ENCODE assay signal across 8 mouse cellular contexts in the genomic region with DNA sequence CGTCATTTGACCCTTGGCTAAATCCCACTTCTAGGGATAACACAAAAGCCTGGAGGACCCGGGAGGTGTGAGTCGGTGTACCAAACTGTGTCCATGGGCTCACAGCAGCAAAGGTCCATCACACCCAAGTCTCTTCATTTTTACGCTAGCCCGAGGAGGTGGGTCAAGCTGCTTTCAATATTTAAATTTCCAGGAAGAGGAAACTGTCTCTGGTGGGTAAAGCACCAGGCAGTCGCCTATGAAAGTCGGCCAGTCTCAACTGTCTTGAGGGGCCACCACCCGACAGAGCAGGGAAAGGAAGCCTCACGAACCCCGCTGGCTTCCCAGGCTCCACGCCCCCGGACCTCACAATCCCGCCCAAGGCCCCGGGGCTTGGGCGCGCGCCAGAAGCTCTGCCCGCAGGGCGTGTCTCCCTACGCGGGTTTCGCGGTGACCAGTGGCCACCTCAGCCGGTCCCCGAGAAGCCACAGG. TPM values are rescaled to one million over a fixed set of nuclear protein-coding genes. Genes with fewer than 3 reads are reported as not detected.
DNase-seq lines count a peak whose midpoint lies in the region; ATAC-seq lines count a peak whose summit lies in the region.

No protein-coding gene starts in this region.

- under 1% methylated on average over 25 of the region's 25 CpGs for WGBS in heart, embryonic 12.5 days
- 1% methylated on average over 25 of the region's 25 CpGs for WGBS in limb, embryonic 12.5 days
- WGBS in midbrain, embryonic 15.5 days = under 1% methylated on average over 25 of the region's 25 CpGs

- H3K27me3 ChIP-seq in heart, embryonic 12.5 days (replicated peaks) = no peaks in the 10 kb centered on the region
- no peaks in the 10 kb centered on the region for H3K27me3 ChIP-seq in limb, embryonic 12.5 days
- H3K27me3 ChIP-seq in midbrain, embryonic 15.5 days (replicated peaks) = no peaks in the 10 kb centered on the region

- peak; percentile 78 for DNase-seq in adrenal gland, postnatal 14 days
- DNase-seq in adrenal gland, adult 2 months = no peak
- DNase-seq in urinary bladder, postnatal 10 days (ENCODE audit: low spot score) = peak; percentile 23
- DNase-seq in urinary bladder, postnatal 25 days (ENCODE audit: low spot score) = no peak
- no peak for DNase-seq in layer of hippocampus, postnatal 25 days (ENCODE audit: extremely low spot score in 1 of 2, low spot score in 1 of 2)

- peaks cover 29% of the 10 kb centered on the region for H3K36me3 ChIP-seq in heart, embryonic 12.5 days
- peaks cover 32% of the 10 kb centered on the region for H3K36me3 ChIP-seq in limb, embryonic 12.5 days
- peaks cover 8% of the 10 kb centered on the region; the same call in 1 of the 2 replicates for H3K36me3 ChIP-seq in midbrain, embryonic 15.5 days (replicated peaks)

- peak overlapping the region; percentile 89 for H3K4me2 ChIP-seq in heart, embryonic 12.5 days
- H3K4me2 ChIP-seq in limb, embryonic 12.5 days = peak overlapping the region; percentile 83
- H3K4me2 ChIP-seq in midbrain, embryonic 15.5 days = peak overlapping the region; percentile 63

- H3K4me3 ChIP-seq in heart, embryonic 12.5 days = peak overlapping the region; percentile 98
- H3K4me3 ChIP-seq in limb, embryonic 12.5 days (replicated peaks) = peak overlapping the region; percentile 98
- H3K4me3 ChIP-seq in midbrain, embryonic 15.5 days = peak overlapping the region; percentile 91

- H3K27ac ChIP-seq in heart, embryonic 12.5 days (ENCODE audit: poor library complexity, severe bottlenecking) = peak overlapping the region; percentile 87
- H3K27ac ChIP-seq in limb, embryonic 12.5 days = peak overlapping the region; percentile 91
- peak overlapping the region; percentile 84 for H3K27ac ChIP-seq in midbrain, embryonic 15.5 days

- peak overlapping the region; percentile 90 for H3K9ac ChIP-seq in heart, embryonic 12.5 days
- H3K9ac ChIP-seq in limb, embryonic 12.5 days (replicated peaks) = peak overlapping the region; percentile 92
- peak overlapping the region; percentile 87 for H3K9ac ChIP-seq in midbrain, embryonic 15.5 days

- H3K4me1 ChIP-seq in heart, embryonic 12.5 days (replicated peaks) = peaks cover 5% of the 10 kb centered on the region
- peaks cover 19% of the 10 kb centered on the region for H3K4me1 ChIP-seq in limb, embryonic 12.5 days (replicated peaks)
- peaks cover 21% of the 10 kb centered on the region for H3K4me1 ChIP-seq in midbrain, embryonic 15.5 days

- 0 out of 2 replicates have a peak, but pooled peaks cover 4% of the 10 kb centered on the region for H3K9me3 ChIP-seq in heart, embryonic 12.5 days (replicated peaks)
- H3K9me3 ChIP-seq in limb, embryonic 12.5 days = no peaks in the 10 kb centered on the region
- H3K9me3 ChIP-seq in midbrain, embryonic 15.5 days = no peaks in the 10 kb centered on the region

- peak; percentile 73 for ATAC-seq in heart, embryonic 12.5 days (ENCODE audit: insufficient number of reproducible peaks, low FRiP score)
- peak; percentile 60 for ATAC-seq in limb, embryonic 12.5 days (ENCODE audit: insufficient number of reproducible peaks, insufficient read depth, low FRiP score, low TSS enrichment, low read depth)
- peak; percentile 68 for ATAC-seq in midbrain, embryonic 15.5 days (replicated peaks)

RNA-seq across cellular contexts. Expression of gene Pold3, which starts 0.5 kb away (rescaled TPM):
- 22.5 and 30.0 TPM in 2 replicates for total RNA-seq in adrenal gland, postnatal 14 days (2021)
- 10 to 100 TPM; 22.4 to 23.3 TPM for total RNA-seq in adrenal gland, adult 2 months (2021)
- polyA plus RNA-seq in adrenal gland, adult 2 months (2012; rRNA removed) = 2.4 and 4.1 TPM in 2 replicates
- polyA plus RNA-seq in heart, embryonic 12.5 days (2016; fragmentation: Nextera tagmentation; extraction: Ambion mirVana) = 42.6 and 44.0 TPM in 2 replicates
- polyA plus RNA-seq in limb, embryonic 12.5 days (2016; fragmentation: Nextera tagmentation; extraction: Ambion mirVana) = 84.0 and 89.5 TPM in 2 replicates
- 49.0 and 53.8 TPM in 2 replicates for polyA plus RNA-seq in midbrain, embryonic 15.5 days (2015; fragmentation: Nextera tagmentation; extraction: Ambion mirVana)
- total RNA-seq in layer of hippocampus, postnatal 25 days (2021) = 10 to 100 TPM; 24.7 to 32.4 TPM

RNA-seq across cellular contexts. Expression of gene Lipt2, which starts 38.3 kb away (rescaled TPM):
- total RNA-seq in adrenal gland, postnatal 14 days (2021) = 5.7 and 7.0 TPM in 2 replicates
- 1 to 10 TPM; 3.0 to 6.0 TPM for total RNA-seq in adrenal gland, adult 2 months (2021)
- polyA plus RNA-seq in adrenal gland, adult 2 months (2012; rRNA removed) = 12.9 and 15.5 TPM in 2 replicates
- 12.1 and 12.9 TPM in 2 replicates for polyA plus RNA-seq in heart, embryonic 12.5 days (2016; fragmentation: Nextera tagmentation; extraction: Ambion mirVana)
- 26.2 and 26.9 TPM in 2 replicates for polyA plus RNA-seq in limb, embryonic 12.5 days (2016; fragmentation: Nextera tagmentation; extraction: Ambion mirVana)
- 16.0 and 19.4 TPM in 2 replicates for polyA plus RNA-seq in midbrain, embryonic 15.5 days (2015; fragmentation: Nextera tagmentation; extraction: Ambion mirVana)
- total RNA-seq in layer of hippocampus, postnatal 25 days (2021) = 1 to 10 TPM; 5.1 to 7.4 TPM

RNA-seq across cellular contexts. Expression of gene Kcne3, which starts 55.5 kb away (rescaled TPM):
- 2.0 and 2.6 TPM in 2 replicates for total RNA-seq in adrenal gland, postnatal 14 days (2021)
- total RNA-seq in adrenal gland, adult 2 months (2021) = 1 to 10 TPM in 1 of 2 experiments, under 1 TPM in 1; 0.84 to 1.6 TPM
- 1.6 and 2.7 TPM in 2 replicates for polyA plus RNA-seq in adrenal gland, adult 2 months (2012; rRNA removed)
- polyA plus RNA-seq in heart, embryonic 12.5 days (2016; fragmentation: Nextera tagmentation; extraction: Ambion mirVana) = 8.0 and 10.0 TPM in 2 replicates
- 17.1 and 22.3 TPM in 2 replicates for polyA plus RNA-seq in limb, embryonic 12.5 days (2016; fragmentation: Nextera tagmentation; extraction: Ambion mirVana)
- 0.60 and 0.98 TPM in 2 replicates for polyA plus RNA-seq in midbrain, embryonic 15.5 days (2015; fragmentation: Nextera tagmentation; extraction: Ambion mirVana)
- under 1 TPM; 0.59 TPM for total RNA-seq in layer of hippocampus, postnatal 25 days (2021)

Comparison
In these comparisons a context has a peak if more than half of its experiments do, and no peak if none do; other contexts are left out.
1. DNase-seq: peak in adrenal gland, postnatal 14 days (single experiment) and urinary bladder, postnatal 10 days (single experiment); none in adrenal gland, adult 2 months (single experiment), urinary bladder, postnatal 25 days (single experiment) and layer of hippocampus, postnatal 25 days (0 of 2).
2. Peak in every context shown above with its lines, with median percentiles within 50 percentile points of each other: ATAC-seq, H3K27ac ChIP-seq, H3K4me2 ChIP-seq, H3K4me3 ChIP-seq and H3K9ac ChIP-seq.